Mouse (Mus musculus): ENCODE measurements around the gene Zfp422. TPM values are rescaled to one million over a fixed set of nuclear protein-coding genes. Genes with fewer than 3 reads are reported as not detected.

Gene Zfp422
- polyA plus RNA-seq, 1 experiment from 2014 or later, result 43.3 TPM

GRCm38 (mm10) chr6:116666085-116666750 lies 37.4 kb upstream of the Zfp422 start:
- Histone ChIP-seq H3K36me3 (ENCODE audit: control insufficient read depth, insufficient read depth) (no peaks in the 10 kb centered on the region), H3K4me1 (replicated peaks; ENCODE audit: control insufficient read depth, insufficient read depth, low read length) (no peaks in the 10 kb centered on the region), H3K27me3 (replicated peaks; ENCODE audit: control insufficient read depth, insufficient read depth, low read length) (no peaks in the 10 kb centered on the region), H3K9ac (ENCODE audit: low read depth, low read length) (no peak overlapping the region), H3K4me2 (replicated peaks; ENCODE audit: low read depth) (no peak overlapping the region), H3K27ac (ENCODE audit: low read depth, low read length) (no peak overlapping the region), H3K4me3 (ENCODE audit: low read depth, low read length) (no peak overlapping the region), H3K9me3 (ENCODE audit: control insufficient read depth) (no peaks in the 10 kb centered on the region)
- 88% methylated on average over 12 of the region's 12 CpGs for WGBS
- ATAC-seq, result no peak
- TF ChIP-seq CTCF (IDR thresholded peaks at IDR 0.05; ENCODE audit: low read depth), result no peak

- Histone ChIP-seq H3K27ac (ENCODE audit: low read depth, low read length) (no peak overlapping the region), H3K9me3 (ENCODE audit: control insufficient read depth) (no peaks in the 10 kb centered on the region), H3K27me3 (replicated peaks; ENCODE audit: control insufficient read depth, insufficient read depth, low read length) (no peaks in the 10 kb centered on the region), H3K9ac (ENCODE audit: low read depth, low read length) (no peak overlapping the region), H3K4me3 (ENCODE audit: low read depth, low read length) (no peak overlapping the region), H3K36me3 (ENCODE audit: control insufficient read depth, insufficient read depth) (no peaks in the 10 kb centered on the region), H3K4me1 (replicated peaks; ENCODE audit: control insufficient read depth, insufficient read depth, low read length) (no peaks in the 10 kb centered on the region), H3K4me2 (replicated peaks; ENCODE audit: low read depth) (no peak overlapping the region)
- WGBS, result 77% methylated on average over 3 of the region's 3 CpGs
- TF ChIP-seq CTCF (IDR thresholded peaks at IDR 0.05; ENCODE audit: low read depth), result no peak
- no peak for ATAC-seq
Measured at GRCm38 (mm10) chr6:116664830-116665229, 36.0 kb upstream of the Zfp422 start.

GRCm38 (mm10) chr6:116664031-116664430 lies 35.2 kb upstream of the Zfp422 start:
- H3K9ac ChIP-seq (ENCODE audit: low read depth, low read length), result no peak overlapping the region
- no peaks in the 10 kb centered on the region for H3K36me3 ChIP-seq (ENCODE audit: control insufficient read depth, insufficient read depth)
- H3K4me1 ChIP-seq (replicated peaks; ENCODE audit: control insufficient read depth, insufficient read depth, low read length), result no peaks in the 10 kb centered on the region
- H3K4me2 ChIP-seq (replicated peaks; ENCODE audit: low read depth), result no peak overlapping the region
- no peak for ATAC-seq
- 79% methylated on average over 6 of the region's 6 CpGs for WGBS
- no peak overlapping the region; the same call in 1 of the 2 replicates for H3K27ac ChIP-seq (ENCODE audit: low read depth, low read length)
- no peaks in the 10 kb centered on the region for H3K27me3 ChIP-seq (replicated peaks; ENCODE audit: control insufficient read depth, insufficient read depth, low read length)
- TF ChIP-seq CTCF (IDR thresholded peaks at IDR 0.05; ENCODE audit: low read depth), result no peak
- H3K9me3 ChIP-seq (ENCODE audit: control insufficient read depth), result no peaks in the 10 kb centered on the region
- H3K4me3 ChIP-seq (ENCODE audit: low read depth, low read length), result no peak overlapping the region

- H3K36me3 ChIP-seq (ENCODE audit: control insufficient read depth, insufficient read depth), result no peaks in the 10 kb centered on the region
- no peak for TF ChIP-seq CTCF (IDR thresholded peaks at IDR 0.05; ENCODE audit: low read depth)
- no peak overlapping the region for H3K9ac ChIP-seq (ENCODE audit: low read depth, low read length)
- WGBS, result 84% methylated on average over 2 of the region's 2 CpGs
- H3K4me1 ChIP-seq (replicated peaks; ENCODE audit: control insufficient read depth, insufficient read depth, low read length), result no peaks in the 10 kb centered on the region
- no peaks in the 10 kb centered on the region for H3K27me3 ChIP-seq (replicated peaks; ENCODE audit: control insufficient read depth, insufficient read depth, low read length)
- H3K4me2 ChIP-seq (replicated peaks; ENCODE audit: low read depth), result no peak overlapping the region
- no peak for ATAC-seq
- no peak overlapping the region for H3K4me3 ChIP-seq (ENCODE audit: low read depth, low read length)
- no peak overlapping the region for H3K27ac ChIP-seq (ENCODE audit: low read depth, low read length)
- no peaks in the 10 kb centered on the region for H3K9me3 ChIP-seq (ENCODE audit: control insufficient read depth)
Measured at GRCm38 (mm10) chr6:116663364-116663763, 34.6 kb upstream of the Zfp422 start.

GRCm38 (mm10) chr6:116653684-116654454 lies 25.1 kb upstream of the Zfp422 start:
- ATAC-seq, result peak; percentile 60
- Histone ChIP-seq H3K4me1 (replicated peaks; ENCODE audit: control insufficient read depth, insufficient read depth, low read length) (0 out of 2 replicates have a peak, but pooled peaks cover 3% of the 10 kb centered on the region), H3K4me2 (replicated peaks; ENCODE audit: low read depth) (no peak overlapping the region)

GRCm38 (mm10) chr6:116653191-116653590 lies 24.4 kb upstream of the Zfp422 start:
- ATAC-seq, result no peak
- Histone ChIP-seq H3K27me3 (replicated peaks; ENCODE audit: control insufficient read depth, insufficient read depth, low read length) (no peaks in the 10 kb centered on the region), H3K9ac (ENCODE audit: low read depth, low read length) (no peak overlapping the region), H3K4me1 (replicated peaks; ENCODE audit: control insufficient read depth, insufficient read depth, low read length) (0 out of 2 replicates have a peak, but pooled peaks cover 3% of the 10 kb centered on the region), H3K9me3 (ENCODE audit: control insufficient read depth) (no peaks in the 10 kb centered on the region), H3K4me3 (ENCODE audit: low read depth, low read length) (no peak overlapping the region), H3K36me3 (ENCODE audit: control insufficient read depth, insufficient read depth) (peaks cover 10% of the 10 kb centered on the region; the same call in 1 of the 2 replicates), H3K27ac (ENCODE audit: low read depth, low read length) (no peak overlapping the region), H3K4me2 (replicated peaks; ENCODE audit: low read depth) (no peak overlapping the region)
- no peak for TF ChIP-seq CTCF (IDR thresholded peaks at IDR 0.05; ENCODE audit: low read depth)
- WGBS, result 76% methylated on average over 3 of the region's 3 CpGs

More at GRCm38 (mm10) chr6:116653684-116654454, 25.1 kb upstream of the Zfp422 start:
- Histone ChIP-seq H3K9ac (ENCODE audit: low read depth, low read length) (no peak overlapping the region), H3K27me3 (replicated peaks; ENCODE audit: control insufficient read depth, insufficient read depth, low read length) (no peaks in the 10 kb centered on the region), H3K9me3 (ENCODE audit: control insufficient read depth) (no peaks in the 10 kb centered on the region), H3K4me3 (ENCODE audit: low read depth, low read length) (no peak overlapping the region), H3K27ac (ENCODE audit: low read depth, low read length) (no peak overlapping the region), H3K36me3 (ENCODE audit: control insufficient read depth, insufficient read depth) (peaks cover 10% of the 10 kb centered on the region; the same call in 1 of the 2 replicates)
- TF ChIP-seq CTCF (IDR thresholded peaks at IDR 0.05; ENCODE audit: low read depth), result peak; percentile 92
- 58% methylated on average over 9 of the region's 9 CpGs for WGBS

Data from intestine, postnatal 0 days (tissue).